Mouse (Mus musculus) liver, adult 2 months (tissue): Measurements from ENCODE around the gene Lhx3. TPM values are rescaled to one million over a fixed set of nuclear protein-coding genes. Genes with fewer than 3 reads are reported as not detected.

ENCODE experiments used
- DNase-seq: peaks from one replicate; pipeline ENCODE4 v3.0.0-alpha.2; 2011; ENCODE audit warnings: low read depth, low spot score; ENCODE audit errors: extremely low read depth
- H3K27ac ChIP-seq: fragments of 200-500 bp; replicated peaks from 2 replicates; pipeline ENCODE4 v1.5.1; 2012; ENCODE audit warnings: low read depth, mild to moderate bottlenecking, control low read depth, inconsistent platforms, low read length; ENCODE audit not compliant: insufficient read depth
- H3K27me3 ChIP-seq: fragments of 200-500 bp; 2 replicates; pipeline ENCODE4 v1.6.1; 2012; ENCODE audit warnings: mild to moderate bottlenecking, moderate library complexity, low read length, inconsistent platforms; ENCODE audit not compliant: control insufficient read depth, insufficient read depth
- H3K36me3 ChIP-seq: fragments of 200-500 bp; 2 replicates; pipeline ENCODE4 v1.6.1; 2012; ENCODE audit warnings: low read length, inconsistent platforms; ENCODE audit not compliant: control insufficient read depth, insufficient read depth
- H3K4me1 ChIP-seq: fragments of 200-500 bp; 2 replicates; pipeline ENCODE4 v1.6.1; 2011; ENCODE audit warnings: low read length; ENCODE audit not compliant: control insufficient read depth, insufficient read depth
- H3K4me3 ChIP-seq: fragments of 200-500 bp; 2 replicates; pipeline ENCODE4 v1.5.1; 2011; ENCODE audit warnings: low read depth, mild to moderate bottlenecking, control low read depth, low read length, moderate library complexity; ENCODE audit not compliant: insufficient read depth
- H3K79me2 ChIP-seq: fragments of 200-500 bp; 2 replicates; pipeline ENCODE4 v1.6.1; 2012; ENCODE audit warnings: inconsistent platforms, mild to moderate bottlenecking, low read length, moderate library complexity; ENCODE audit not compliant: control insufficient read depth, insufficient read depth
- H3K9ac ChIP-seq: fragments of 200-500 bp; 2 replicates; pipeline ENCODE4 v1.6.1; 2012; ENCODE audit warnings: low read depth, mild to moderate bottlenecking, control low read depth, inconsistent platforms, low read length
- CTCF ChIP-seq: fragments of 200-500 bp; IDR thresholded peaks from 2 replicates; pipeline ENCODE4 v1.5.1; 2011; ENCODE audit warnings: low read depth, low read length, control low read depth
- POLR2A ChIP-seq: fragments of 200-500 bp; IDR thresholded peaks from 2 replicates; pipeline ENCODE4 v1.6.1; 2011; ENCODE audit warnings: low read length, control low read depth; ENCODE audit not compliant: insufficient read depth; ENCODE audit errors: extremely low read depth
- WGBS: fragments of 180-500 bp; shearing (Covaris S2); methylation state at CpG from one replicate; pipeline ENCODE4 v1.1.7; 2018; 5-methylcytosine and 5-hydroxymethylcytosine counted together
- polyA plus RNA-seq: library from polyadenylated mRNA; depleted of rRNA; stranded (reverse); fragments of >200 nt; gene quantifications from 2 replicates; pipeline ENCODE4 v1.2.3, GENCODE M21; 2012
- total RNA-seq: library from RNA; depleted of rRNA; stranded (reverse); fragments of >200 nt; gene quantifications from 2 replicates; pipeline ENCODE4 v1.2.3, GENCODE M21; 2014

Gene Lhx3
- total and polyA plus RNA-seq, 2 experiments = not detected

DNA sequence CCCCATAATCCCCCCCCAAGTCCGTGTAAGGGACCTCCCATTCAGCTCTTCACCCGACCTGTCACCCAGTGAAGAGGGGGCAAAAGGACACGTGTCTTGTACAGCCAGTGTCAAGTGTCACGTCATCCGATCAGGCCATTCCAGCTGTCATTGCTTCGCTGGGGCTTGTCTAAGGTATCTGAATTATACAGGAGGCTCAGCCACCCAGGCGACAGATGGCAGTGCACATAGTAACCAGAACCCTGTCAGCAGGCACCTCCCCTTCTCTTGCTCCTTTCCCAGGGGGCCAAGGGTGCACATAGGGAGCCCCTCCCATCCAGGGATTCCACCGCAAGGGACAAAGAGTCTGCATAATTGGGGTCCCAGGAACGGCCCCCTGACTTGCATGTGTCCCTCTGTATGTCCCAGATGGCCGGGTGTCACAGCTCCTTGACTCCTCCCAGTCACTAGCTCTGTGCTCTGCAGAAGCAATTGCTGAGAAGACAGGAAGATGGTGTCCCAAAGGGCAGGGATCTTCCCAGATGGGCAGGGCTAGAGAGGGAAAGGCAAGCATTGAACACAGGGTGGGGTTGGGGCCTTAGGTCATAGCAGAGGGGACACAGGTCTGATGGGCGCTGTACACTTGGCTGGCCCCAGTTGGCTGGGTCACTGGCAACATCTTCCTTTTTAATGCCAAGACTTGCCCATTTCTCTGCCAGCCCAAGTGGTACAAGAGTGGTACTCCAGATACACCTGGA, 39.1 kb downstream of the Lhx3 start:
- no peak overlapping the region for H3K27ac ChIP-seq
- no peak overlapping the region for H3K9ac ChIP-seq
- H3K4me1 ChIP-seq = no peaks in the 10 kb centered on the region
- H3K27me3 ChIP-seq = 0 out of 2 replicates have a peak, but pooled peaks cover 2% of the 10 kb centered on the region
- WGBS = 44% methylated on average over 11 of the region's 11 CpGs
- no peak for TF ChIP-seq POLR2A
- TF ChIP-seq CTCF = no peak
- no peaks in the 10 kb centered on the region for H3K36me3 ChIP-seq
- DNase-seq = no peak
- no peak overlapping the region for H3K4me3 ChIP-seq
- H3K79me2 ChIP-seq = no peaks in the 10 kb centered on the region

DNA sequence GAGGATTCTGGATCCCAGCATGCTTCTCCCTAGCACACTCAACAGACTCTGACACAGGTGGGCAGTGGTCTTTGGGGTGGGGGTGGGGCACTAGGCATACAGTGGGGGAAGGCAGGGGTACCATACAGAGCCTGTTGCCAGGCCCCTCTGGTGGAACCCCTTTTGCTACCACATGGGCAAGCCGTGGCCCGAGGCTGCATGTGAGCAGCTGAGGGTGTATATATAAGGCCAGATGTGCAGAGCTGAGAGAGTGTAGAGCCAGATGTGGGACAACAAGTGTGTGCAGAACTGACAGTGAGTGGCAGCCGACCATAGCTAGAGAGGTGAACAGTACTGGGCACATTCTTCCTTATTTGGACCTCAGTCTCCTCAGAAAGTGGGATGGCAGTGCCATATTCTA, 41.2 kb downstream of the Lhx3 start:
- Histone ChIP-seq H3K9ac (no peak overlapping the region), H3K27me3 (0 out of 2 replicates have a peak, but pooled peaks cover 2% of the 10 kb centered on the region), H3K4me1 (no peaks in the 10 kb centered on the region; the same call in 1 of the 2 replicates), H3K79me2 (no peaks in the 10 kb centered on the region), H3K4me3 (no peak overlapping the region), H3K36me3 (no peaks in the 10 kb centered on the region), H3K27ac (no peak overlapping the region)
- 79% methylated on average over 3 of the region's 3 CpGs for WGBS
- no peak for DNase-seq
- no peak for TF ChIP-seq CTCF

DNA sequence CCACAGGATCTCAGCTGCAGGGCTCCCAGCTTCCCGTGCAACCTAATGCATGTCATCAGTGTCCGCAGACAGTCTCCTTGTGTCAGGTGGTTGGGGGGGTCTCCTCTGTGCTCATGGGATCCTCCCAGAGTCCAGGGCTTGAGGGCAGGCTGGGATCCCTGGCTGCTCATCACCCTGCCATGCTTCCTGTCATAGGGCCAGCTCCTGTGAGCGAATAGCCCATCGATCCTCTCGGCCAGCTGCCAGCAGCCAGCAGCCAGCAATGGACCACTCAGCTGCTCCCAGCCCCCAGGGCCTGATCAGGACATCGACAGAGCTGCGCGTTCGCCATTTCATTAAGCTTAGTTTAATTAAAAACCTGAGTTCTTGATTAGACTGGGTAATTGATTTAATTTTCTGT, 50.0 kb downstream of the Lhx3 start:
- TF ChIP-seq POLR2A = no peak
- TF ChIP-seq CTCF = no peak
- WGBS = 90% methylated on average over 9 of the region's 9 CpGs
- DNase-seq = no peak

DNA sequence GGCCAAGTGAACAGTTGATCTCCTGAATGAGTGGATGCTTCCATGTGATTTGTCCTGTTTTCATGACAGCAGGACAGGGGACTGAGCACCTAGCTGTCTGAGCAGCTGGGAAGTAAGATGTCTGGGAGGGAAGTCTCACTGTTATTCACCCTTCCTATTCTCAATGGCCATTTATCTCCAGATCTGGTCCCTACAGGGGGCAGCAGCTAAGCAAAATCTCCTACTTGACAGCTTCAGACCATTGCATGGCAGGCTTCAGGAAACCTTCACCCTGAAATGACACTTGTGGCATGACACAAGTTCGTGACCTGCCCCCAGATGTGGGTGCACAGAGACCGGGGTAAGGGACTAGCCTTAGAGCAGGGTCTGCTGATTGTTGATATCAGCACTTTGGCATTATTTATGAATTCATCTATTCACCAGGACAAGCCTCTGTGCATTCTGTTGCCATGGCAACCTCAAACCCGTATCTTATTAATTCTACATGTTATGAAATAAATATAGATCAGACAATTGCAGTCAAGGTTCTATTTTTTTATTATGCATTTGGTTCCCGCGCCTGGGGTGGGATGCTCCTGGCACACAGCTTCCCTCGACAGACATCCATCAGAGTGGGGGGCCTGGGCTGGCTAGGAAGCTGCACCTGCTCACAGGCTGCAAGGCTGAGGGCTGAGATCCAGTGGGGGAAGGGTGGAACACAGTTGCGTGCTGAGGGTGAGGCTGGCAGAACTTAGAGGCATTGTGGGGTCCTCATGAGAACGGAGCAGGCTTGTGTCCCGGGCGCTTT, 51.7 kb downstream of the Lhx3 start:
- TF ChIP-seq POLR2A (no peak), CTCF (no peak)
- no peaks in the 10 kb centered on the region for H3K36me3 ChIP-seq
- H3K9ac ChIP-seq = no peak overlapping the region
- H3K4me3 ChIP-seq = no peak overlapping the region
- no peak overlapping the region for H3K27ac ChIP-seq
- H3K4me1 ChIP-seq = no peaks in the 10 kb centered on the region
- no peaks in the 10 kb centered on the region for H3K27me3 ChIP-seq
- WGBS = 83% methylated on average over 10 of the region's 10 CpGs
- no peaks in the 10 kb centered on the region for H3K79me2 ChIP-seq
- no peak for DNase-seq

More for the DNA sequence above, 50.0 kb downstream of the Lhx3 start:
- no peak overlapping the region for H3K27ac ChIP-seq
- no peak overlapping the region for H3K4me3 ChIP-seq
- no peaks in the 10 kb centered on the region for H3K27me3 ChIP-seq
- H3K79me2 ChIP-seq = no peaks in the 10 kb centered on the region
- no peak overlapping the region for H3K9ac ChIP-seq
- no peaks in the 10 kb centered on the region; the same call in 1 of the 2 replicates for H3K4me1 ChIP-seq
- no peaks in the 10 kb centered on the region for H3K36me3 ChIP-seq

DNA sequence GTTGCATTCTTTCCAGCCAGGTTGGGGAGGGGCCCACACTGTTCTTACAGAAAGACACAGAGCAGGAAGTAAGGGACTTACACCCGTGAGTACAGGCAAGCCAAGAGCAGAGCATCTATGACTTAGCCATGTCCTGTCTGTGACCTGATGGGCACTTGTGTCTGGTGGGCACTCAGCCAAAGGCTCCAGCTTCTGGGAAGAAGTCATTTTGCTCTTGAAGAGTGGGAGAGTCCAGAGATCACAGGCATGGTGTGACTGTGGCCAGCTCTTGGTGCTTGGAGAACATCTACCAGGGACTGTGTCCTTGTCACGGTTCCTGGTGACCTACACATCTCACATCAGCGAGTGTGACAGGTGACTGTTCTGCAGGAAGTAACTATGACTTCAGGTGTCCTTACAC, 52.4 kb downstream of the Lhx3 start:
- Histone ChIP-seq H3K27me3 (no peaks in the 10 kb centered on the region), H3K36me3 (no peaks in the 10 kb centered on the region), H3K27ac (no peak overlapping the region), H3K9ac (no peak overlapping the region), H3K4me3 (no peak overlapping the region), H3K4me1 (no peaks in the 10 kb centered on the region), H3K79me2 (no peaks in the 10 kb centered on the region)
- DNase-seq = no peak
- WGBS = 70% methylated on average over 3 of the region's 3 CpGs
- TF ChIP-seq POLR2A = no peak
- no peak for TF ChIP-seq CTCF

- Histone ChIP-seq H3K4me1 (no peaks in the 10 kb centered on the region), H3K27me3 (no peaks in the 10 kb centered on the region), H3K9ac (no peak overlapping the region), H3K4me3 (no peak overlapping the region), H3K79me2 (no peaks in the 10 kb centered on the region), H3K27ac (no peak overlapping the region), H3K36me3 (no peaks in the 10 kb centered on the region)
- WGBS = 64% methylated on average over 5 of the region's 5 CpGs
- DNase-seq = no peak
- TF ChIP-seq CTCF (no peak), POLR2A (no peak)
These were observed 53.5 kb downstream of the Lhx3 start for GRCm38 (mm10) chr2:26154586-26154985.
